Mouse (Mus musculus) hindbrain, embryonic 15.5 days (tissue): ENCODE data around the gene Bsnd. TPM values are rescaled to one million over a fixed set of nuclear protein-coding genes. Genes with fewer than 3 reads are reported as not detected.

Experiments
- ATAC-seq: fragments of 200-750 bp; cut with Nextera tagmentation; 2 replicates; pipeline ENCODE4 v1.8.0; 2017; ENCODE audit warnings: low read depth, moderate number of reproducible peaks, moderate TSS enrichment; ENCODE audit not compliant: low FRiP score
- H3K27ac ChIP-seq: fragments of 300-500 bp; sonication (generic); replicated peaks from 2 replicates; pipeline ENCODE4 v1.5.1; 2015; ENCODE audit warnings: mild to moderate bottlenecking, inconsistent platforms
- H3K27me3 ChIP-seq: fragments of 300-500 bp; sonication (generic); 2 replicates; pipeline ENCODE4 v1.6.1; 2015; ENCODE audit warnings: control low read depth, inconsistent platforms
- H3K36me3 ChIP-seq: fragments of 300-500 bp; sonication (generic); 2 replicates; pipeline ENCODE4 v1.6.1; 2015; ENCODE audit warnings: control low read depth, inconsistent platforms
- H3K4me1 ChIP-seq: fragments of 300-500 bp; sonication (generic); replicated peaks from 2 replicates; pipeline ENCODE4 v1.6.1; 2015; ENCODE audit warnings: control low read depth, inconsistent platforms
- H3K4me2 ChIP-seq: fragments of 300-500 bp; sonication (generic); 2 replicates; pipeline ENCODE4 v1.6.1; 2015; ENCODE audit warnings: moderate library complexity, mild to moderate bottlenecking, inconsistent platforms
- H3K4me3 ChIP-seq: fragments of 300-500 bp; sonication (generic); 2 replicates; pipeline ENCODE4 v1.5.1; 2015; ENCODE audit warnings: mild to moderate bottlenecking, inconsistent platforms
- H3K9ac ChIP-seq: fragments of 300-500 bp; sonication (generic); 2 replicates; pipeline ENCODE4 v1.6.1; 2015; ENCODE audit warnings: inconsistent platforms
- H3K9me3 ChIP-seq: fragments of 300-500 bp; sonication (generic); 2 replicates; pipeline ENCODE4 v1.6.1; 2016; ENCODE audit warnings: control low read depth, inconsistent platforms
- WGBS: fragments of 180-500 bp; shearing (Covaris S2); methylation state at CpG from one replicate; pipeline ENCODE4 v1.1.7; 2015; 5-methylcytosine and 5-hydroxymethylcytosine counted together
- polyA plus RNA-seq: library from polyadenylated mRNA; unstranded; fragments of >200 nt; fragmentation: Nextera tagmentation; extraction: Ambion mirVana; gene quantifications from 2 replicates; pipeline ENCODE4 v1.2.1, GENCODE M21; 2015

The Bsnd gene
- polyA plus RNA-seq, 1 experiment from 2014 or later: 0.09 TPM

GRCm38 (mm10) chr4:106509888-106510287 is 17.8 kb upstream of the Bsnd start:
- no peaks in the 10 kb centered on the region for H3K27me3 ChIP-seq
- H3K4me1 ChIP-seq: no peaks in the 10 kb centered on the region
- no peak overlapping the region for H3K4me3 ChIP-seq
- H3K9ac ChIP-seq: no peak overlapping the region
- H3K36me3 ChIP-seq: no peaks in the 10 kb centered on the region
- no peak overlapping the region for H3K27ac ChIP-seq
- no peaks in the 10 kb centered on the region for H3K9me3 ChIP-seq
- ATAC-seq: no peak
- WGBS: 77% methylated on average over 4 of the region's 4 CpGs
- no peak overlapping the region for H3K4me2 ChIP-seq

- ATAC-seq: no peak
- H3K36me3 ChIP-seq: no peaks in the 10 kb centered on the region
- H3K27ac ChIP-seq: no peak overlapping the region
- H3K4me2 ChIP-seq: no peak overlapping the region
- 84% methylated on average over 14 of the region's 14 CpGs for WGBS
- H3K4me3 ChIP-seq: no peak overlapping the region
- no peaks in the 10 kb centered on the region for H3K27me3 ChIP-seq
- H3K9ac ChIP-seq: no peak overlapping the region
- no peaks in the 10 kb centered on the region for H3K9me3 ChIP-seq
- no peaks in the 10 kb centered on the region for H3K4me1 ChIP-seq
Observed at GRCm38 (mm10) chr4:106505453-106506058, 13.5 kb upstream of the Bsnd start.

GRCm38 (mm10) chr4:106503578-106503977 is 11.5 kb upstream of the Bsnd start:
- H3K9me3 ChIP-seq: no peaks in the 10 kb centered on the region
- no peak overlapping the region for H3K4me3 ChIP-seq
- H3K36me3 ChIP-seq: no peaks in the 10 kb centered on the region
- H3K4me2 ChIP-seq: no peak overlapping the region
- ATAC-seq: no peak
- no peaks in the 10 kb centered on the region for H3K27me3 ChIP-seq
- H3K27ac ChIP-seq: no peak overlapping the region
- H3K9ac ChIP-seq: no peak overlapping the region
- H3K4me1 ChIP-seq: peaks cover 4% of the 10 kb centered on the region
- whole genome bisulfite sequencing: 91% methylated on average over 3 of the region's 3 CpGs

- Histone ChIP-seq H3K27ac (no peak overlapping the region), H3K27me3 (no peaks in the 10 kb centered on the region), H3K4me2 (no peak overlapping the region), H3K9me3 (no peaks in the 10 kb centered on the region), H3K36me3 (no peaks in the 10 kb centered on the region), H3K4me1 (peaks cover 6% of the 10 kb centered on the region), H3K9ac (no peak overlapping the region), H3K4me3 (no peak overlapping the region)
- no peak for ATAC-seq
- WGBS: 78% methylated on average over 10 of the region's 10 CpGs
Observed at GRCm38 (mm10) chr4:106500066-106500465, 8.0 kb upstream of the Bsnd start.

GRCm38 (mm10) chr4:106498471-106498844 is 6.4 kb upstream of the Bsnd start:
- WGBS: 31% methylated on average over 3 of the region's 3 CpGs
- no peak overlapping the region for H3K4me3 ChIP-seq
- H3K36me3 ChIP-seq: no peaks in the 10 kb centered on the region
- ATAC-seq: no peak
- H3K27me3 ChIP-seq: no peaks in the 10 kb centered on the region
- no peak overlapping the region for H3K4me2 ChIP-seq
- peaks cover 6% of the 10 kb centered on the region for H3K4me1 ChIP-seq
- no peak overlapping the region for H3K27ac ChIP-seq
- H3K9ac ChIP-seq: no peak overlapping the region
- H3K9me3 ChIP-seq: no peaks in the 10 kb centered on the region

- Histone ChIP-seq H3K9ac (no peak overlapping the region), H3K27me3 (no peaks in the 10 kb centered on the region), H3K4me3 (no peak overlapping the region), H3K9me3 (no peaks in the 10 kb centered on the region), H3K36me3 (no peaks in the 10 kb centered on the region), H3K4me2 (no peak overlapping the region), H3K4me1 (peaks cover 6% of the 10 kb centered on the region), H3K27ac (no peak overlapping the region)
- WGBS: 67% methylated on average over 8 of the region's 8 CpGs
- ATAC-seq: no peak
Observed at GRCm38 (mm10) chr4:106497776-106498470, 5.8 kb upstream of the Bsnd start.

GRCm38 (mm10) chr4:106496833-106497232 is 4.8 kb upstream of the Bsnd start:
- H3K27me3 ChIP-seq: no peaks in the 10 kb centered on the region
- H3K9ac ChIP-seq: no peak overlapping the region
- H3K4me3 ChIP-seq: no peak overlapping the region
- no peak overlapping the region for H3K4me2 ChIP-seq
- H3K27ac ChIP-seq: no peak overlapping the region
- H3K4me1 ChIP-seq: peaks cover 6% of the 10 kb centered on the region
- no peak for ATAC-seq
- H3K36me3 ChIP-seq: no peaks in the 10 kb centered on the region
- 50% methylated on average over 6 of the region's 6 CpGs for WGBS
- no peaks in the 10 kb centered on the region for H3K9me3 ChIP-seq

- no peak for ATAC-seq
- no peaks in the 10 kb centered on the region for H3K36me3 ChIP-seq
- no peaks in the 10 kb centered on the region for H3K9me3 ChIP-seq
- no peak overlapping the region for H3K27ac ChIP-seq
- peaks cover 2% of the 10 kb centered on the region for H3K4me1 ChIP-seq
- 82% methylated on average over 2 of the region's 2 CpGs for WGBS
- H3K9ac ChIP-seq: no peak overlapping the region
- H3K27me3 ChIP-seq: no peaks in the 10 kb centered on the region
- no peak overlapping the region for H3K4me3 ChIP-seq
- no peak overlapping the region for H3K4me2 ChIP-seq
Observed at GRCm38 (mm10) chr4:106493639-106494038, 1.6 kb upstream of the Bsnd start.

- Histone ChIP-seq H3K27ac (no peak overlapping the region), H3K4me2 (no peak overlapping the region), H3K4me1 (no peaks in the 10 kb centered on the region), H3K27me3 (no peaks in the 10 kb centered on the region), H3K36me3 (no peaks in the 10 kb centered on the region), H3K9ac (no peak overlapping the region), H3K9me3 (no peaks in the 10 kb centered on the region), H3K4me3 (no peak overlapping the region)
- 66% methylated on average over 4 of the region's 4 CpGs for WGBS
- ATAC-seq: no peak
Observed at GRCm38 (mm10) chr4:106490620-106491019, 1.5 kb downstream of the Bsnd start.

GRCm38 (mm10) chr4:106483831-106484230 is 8.3 kb downstream of the Bsnd start:
- Histone ChIP-seq H3K27ac (no peak overlapping the region), H3K36me3 (no peaks in the 10 kb centered on the region), H3K4me1 (no peaks in the 10 kb centered on the region), H3K9ac (no peak overlapping the region), H3K9me3 (no peaks in the 10 kb centered on the region), H3K4me2 (no peak overlapping the region), H3K4me3 (no peak overlapping the region), H3K27me3 (no peaks in the 10 kb centered on the region)
- ATAC-seq: no peak
- WGBS: 92% methylated on average over 1 of the region's 1 CpGs

GRCm38 (mm10) chr4:106483215-106483727 is 8.8 kb downstream of the Bsnd start:
- Histone ChIP-seq H3K4me2 (no peak overlapping the region), H3K9ac (no peak overlapping the region), H3K36me3 (no peaks in the 10 kb centered on the region), H3K4me1 (no peaks in the 10 kb centered on the region), H3K9me3 (no peaks in the 10 kb centered on the region), H3K27ac (no peak overlapping the region), H3K4me3 (no peak overlapping the region), H3K27me3 (no peaks in the 10 kb centered on the region)
- no peak for ATAC-seq
- 36% methylated on average over 7 of the region's 7 CpGs for WGBS

GRCm38 (mm10) chr4:106480545-106480944 is 11.5 kb downstream of the Bsnd start:
- Histone ChIP-seq H3K9me3 (no peaks in the 10 kb centered on the region), H3K27me3 (no peaks in the 10 kb centered on the region), H3K27ac (no peak overlapping the region), H3K4me1 (no peaks in the 10 kb centered on the region), H3K36me3 (no peaks in the 10 kb centered on the region), H3K4me2 (no peak overlapping the region), H3K4me3 (no peak overlapping the region), H3K9ac (no peak overlapping the region)
- 65% methylated on average over 3 of the region's 3 CpGs for WGBS
- no peak for ATAC-seq
